Mouse (Mus musculus): ENCODE results near the gene Lyl1. TPM values are rescaled to one million over a fixed set of nuclear protein-coding genes. Genes with fewer than 3 reads are reported as not detected.

Lyl1 gene
- total RNA-seq, 2 experiments from 2014 or later, result 3.4 to 4.2 TPM

DNA sequence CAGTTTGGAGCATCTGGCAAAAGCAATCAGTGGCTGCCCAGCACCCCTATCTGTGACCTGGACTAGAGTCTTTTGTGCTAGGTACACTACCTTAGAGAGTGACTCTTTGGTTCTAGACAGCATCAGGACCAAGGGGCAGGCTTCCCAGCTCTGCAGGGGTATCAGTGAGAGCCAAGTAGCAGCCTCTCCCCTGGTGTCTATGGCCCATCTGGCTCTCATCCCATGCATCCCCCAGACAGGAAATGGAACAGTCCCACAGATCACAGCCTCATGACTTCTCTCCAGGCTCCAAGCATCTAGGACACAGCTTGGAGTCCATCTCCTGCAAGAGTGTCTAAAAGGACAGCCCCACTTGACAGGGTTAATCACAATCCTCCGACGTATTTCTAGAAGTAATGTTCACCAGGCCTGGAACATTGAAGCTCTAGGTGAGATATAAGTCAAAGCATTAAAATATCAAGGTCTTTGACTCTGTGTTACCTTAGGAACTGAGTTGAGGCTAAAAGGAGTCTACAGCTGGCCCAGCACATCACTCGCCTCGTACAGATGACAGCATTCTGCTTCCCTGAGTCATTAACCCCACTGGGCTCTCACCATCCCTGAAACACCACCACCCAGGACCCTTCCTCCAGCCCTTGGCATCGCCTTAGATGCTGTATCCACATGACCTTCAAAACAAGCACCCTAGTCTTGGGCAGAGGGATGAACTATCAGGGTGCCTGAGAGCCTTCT lies 17.9 kb downstream of the Lyl1 start:
- DNase-seq (ENCODE audit: low spot score in 2 of 2), result no peak

DNA sequence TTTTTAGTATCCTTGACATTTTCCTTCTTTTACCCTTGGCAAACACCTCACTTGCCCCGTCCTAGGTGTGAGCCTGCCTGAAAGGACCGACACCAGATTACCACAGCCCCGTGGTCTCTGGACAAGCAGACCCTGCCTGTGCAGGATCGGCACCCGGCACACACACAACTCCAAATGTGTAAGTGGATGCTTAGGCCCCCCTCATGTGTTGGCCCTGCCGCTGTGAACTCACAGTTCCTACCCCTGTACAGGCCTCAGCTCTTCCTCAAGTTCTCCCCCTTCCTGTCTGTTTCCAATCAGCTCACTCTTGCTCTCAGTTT lies 21.2 kb downstream of the Lyl1 start:
- no peak for DNase-seq (ENCODE audit: low spot score in 2 of 2)

DNA sequence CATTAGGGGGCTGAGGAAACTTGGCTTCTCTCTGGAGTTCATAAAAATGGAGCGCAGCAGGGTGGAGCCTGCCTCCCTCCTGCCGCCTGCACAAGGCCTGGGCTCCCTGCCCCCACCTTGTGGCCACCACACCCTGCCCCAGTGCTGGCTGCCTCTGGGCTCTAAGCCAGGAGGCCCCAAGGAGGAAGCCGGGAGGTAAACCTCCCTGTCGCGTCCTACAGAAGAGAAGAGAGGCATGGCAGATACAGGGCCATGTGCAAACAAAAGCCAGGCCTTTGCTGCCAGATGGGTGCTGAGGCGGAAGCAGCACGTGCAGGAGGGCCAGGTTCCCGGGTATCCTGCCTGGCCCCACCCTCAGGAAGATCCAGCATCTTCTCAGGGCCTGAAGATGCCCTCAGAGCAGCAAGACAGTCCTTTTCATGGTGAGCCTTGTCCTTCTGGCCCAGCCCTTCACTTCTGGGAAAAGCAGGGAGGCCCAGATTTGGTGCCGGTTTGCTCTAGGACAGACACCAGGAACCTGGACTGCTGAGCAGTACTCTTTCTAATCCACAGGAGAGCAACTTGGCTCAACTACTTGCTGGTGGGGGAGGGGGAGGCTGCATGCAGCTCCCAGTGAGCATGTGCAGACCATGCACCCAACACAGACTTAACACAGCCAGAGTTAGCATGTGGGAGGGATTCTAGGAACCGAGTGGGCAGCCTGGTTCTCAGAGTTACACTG lies 21.8 kb downstream of the Lyl1 start, which contains the start of gene G430095P16Rik:
Gene G430095P16Rik (plus strand): TSS at position 158 of the 721 bp plus-strand sequence.
- DNase-seq (ENCODE audit: low spot score in 2 of 2), result peak in 1 of 2 experiments; percentile 72

DNA sequence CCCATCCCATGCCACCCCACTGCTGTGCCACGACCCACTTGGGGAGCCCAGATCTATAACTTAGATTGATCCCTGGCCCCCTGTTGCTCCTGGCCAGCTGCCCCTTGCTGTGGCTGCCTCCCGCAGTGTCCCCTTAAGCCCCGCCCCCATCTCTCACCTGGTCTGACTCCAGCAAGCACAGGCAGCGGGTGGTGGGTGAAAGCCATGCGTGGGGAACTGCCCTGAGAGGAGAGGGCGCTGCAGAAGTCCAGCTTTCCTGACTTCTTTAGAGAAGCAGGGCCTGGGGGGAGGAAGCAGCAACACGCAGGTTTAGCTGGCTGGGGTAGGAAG lies 22.3 kb downstream of the Lyl1 start:
- DNase-seq (ENCODE audit: low spot score in 2 of 2), result no peak

DNA sequence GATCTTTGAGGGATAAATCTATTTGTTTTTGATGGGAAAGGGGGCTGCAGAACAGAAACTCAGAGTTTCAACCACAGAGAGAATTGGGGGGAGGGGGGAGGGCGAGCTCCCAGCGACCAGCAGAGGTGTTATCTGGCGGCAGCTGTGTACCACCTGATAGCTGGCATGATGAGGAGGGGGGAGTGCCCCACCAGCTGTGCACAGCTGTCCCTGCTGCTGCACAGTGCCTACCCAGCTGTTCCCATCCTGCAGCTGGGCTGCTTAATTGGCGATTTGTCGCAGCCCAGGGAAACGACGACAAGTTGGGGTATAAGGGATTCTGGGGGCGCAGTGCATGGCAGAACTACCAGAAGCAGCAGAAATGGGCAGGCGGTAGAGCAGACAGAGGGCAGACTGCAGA lies 23.4 kb downstream of the Lyl1 start:
- no peak for DNase-seq (ENCODE audit: low spot score in 2 of 2)

DNA sequence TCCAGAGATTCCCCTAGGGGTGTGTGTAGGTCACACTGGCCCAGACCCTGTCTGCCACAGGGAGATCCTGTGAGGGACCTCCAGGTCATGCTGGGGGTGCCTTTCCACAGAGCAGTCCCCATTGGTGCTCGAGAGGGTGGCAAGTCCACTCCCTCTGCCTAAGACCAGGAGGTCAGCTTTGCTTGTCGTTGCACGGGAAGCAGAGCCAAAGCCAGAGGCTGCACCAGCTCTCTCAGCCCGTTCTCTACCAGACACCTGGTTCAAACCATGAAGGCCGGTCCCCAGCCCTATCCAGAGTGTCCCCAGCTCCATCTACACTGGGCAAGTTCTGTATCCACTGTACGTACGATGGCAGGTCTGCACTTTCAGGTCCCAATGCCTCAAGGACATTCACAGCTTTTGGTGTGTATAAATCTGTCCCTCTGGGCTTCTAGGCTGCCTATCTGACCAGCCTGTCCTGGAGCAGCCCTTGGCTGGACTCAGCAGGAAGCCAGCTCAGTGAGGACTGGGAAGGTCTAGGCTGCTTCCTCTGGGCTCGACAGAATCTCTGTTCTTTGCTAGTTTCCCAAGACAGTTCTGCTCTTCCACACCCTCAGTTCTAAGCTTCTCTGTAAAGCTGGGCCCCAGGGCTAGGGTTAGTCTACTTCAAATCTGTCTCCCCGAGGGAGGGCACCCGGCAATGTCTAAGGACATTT lies 24.1 kb downstream of the Lyl1 start:
- DNase-seq (ENCODE audit: low spot score in 2 of 2), result no peak

DNA sequence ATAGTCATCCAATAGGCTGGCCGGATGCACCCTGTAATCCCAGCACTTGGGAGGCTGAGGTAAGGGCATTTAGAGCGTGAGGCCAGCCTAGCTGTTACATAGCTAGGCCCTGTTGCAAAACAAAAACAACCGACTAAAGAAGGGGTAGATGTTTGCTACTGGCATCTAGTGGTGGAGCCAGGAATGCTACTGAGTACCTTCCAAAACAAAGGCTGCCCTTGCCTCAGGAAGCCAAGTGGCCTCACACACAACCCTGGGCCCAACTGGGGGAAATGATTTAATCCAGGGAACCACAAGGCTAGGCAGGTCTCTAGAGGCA lies 24.6 kb downstream of the Lyl1 start:
- DNase-seq (ENCODE audit: low spot score in 2 of 2), result no peak

DNA sequence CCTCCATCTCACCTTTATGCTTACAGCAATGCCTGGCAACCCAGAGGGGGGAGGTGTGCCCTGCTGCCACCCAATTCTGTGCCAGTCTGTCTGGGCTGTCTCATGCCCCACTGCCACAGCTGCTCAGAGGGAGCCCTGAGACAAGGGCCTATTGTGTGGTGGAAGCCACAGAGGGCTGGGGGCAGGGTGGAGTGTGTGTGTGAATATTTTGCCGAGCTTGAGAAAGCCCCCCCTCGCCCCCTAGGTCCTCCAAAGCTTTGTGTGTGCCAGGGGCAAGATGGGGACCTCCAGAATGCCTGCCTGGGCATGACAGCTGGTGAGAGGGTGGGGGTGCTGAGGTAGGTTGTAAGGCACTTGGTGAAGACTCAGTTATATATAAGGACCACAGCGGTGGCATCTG lies 27.2 kb downstream of the Lyl1 start:
- DNase-seq (ENCODE audit: low spot score in 2 of 2), result no peak

DNA sequence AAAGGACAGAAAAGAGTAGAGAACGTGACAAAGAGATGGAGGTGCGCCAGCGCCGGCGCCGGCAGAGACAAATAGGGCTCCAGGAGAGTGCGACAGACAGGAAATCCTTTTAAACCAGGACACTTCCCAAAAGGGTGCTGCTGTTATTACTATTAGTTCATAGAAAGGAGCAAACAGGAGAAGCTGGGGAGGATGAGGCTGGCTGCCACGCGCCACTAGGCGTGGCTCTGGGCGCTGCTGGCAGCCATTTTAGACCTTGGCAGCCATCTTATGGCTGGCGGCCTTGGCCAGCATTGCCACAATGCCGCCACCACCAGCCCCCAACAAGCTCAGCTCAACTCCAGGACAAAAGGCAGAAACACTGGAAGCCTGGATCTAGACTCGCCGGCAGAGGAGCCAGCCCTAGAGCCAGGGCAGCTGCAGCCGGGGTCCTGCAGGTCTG lies 28.7 kb downstream of the Lyl1 start:
- peak in 1 of 2 experiments; percentile 74 for DNase-seq (ENCODE audit: low spot score in 2 of 2)

DNA sequence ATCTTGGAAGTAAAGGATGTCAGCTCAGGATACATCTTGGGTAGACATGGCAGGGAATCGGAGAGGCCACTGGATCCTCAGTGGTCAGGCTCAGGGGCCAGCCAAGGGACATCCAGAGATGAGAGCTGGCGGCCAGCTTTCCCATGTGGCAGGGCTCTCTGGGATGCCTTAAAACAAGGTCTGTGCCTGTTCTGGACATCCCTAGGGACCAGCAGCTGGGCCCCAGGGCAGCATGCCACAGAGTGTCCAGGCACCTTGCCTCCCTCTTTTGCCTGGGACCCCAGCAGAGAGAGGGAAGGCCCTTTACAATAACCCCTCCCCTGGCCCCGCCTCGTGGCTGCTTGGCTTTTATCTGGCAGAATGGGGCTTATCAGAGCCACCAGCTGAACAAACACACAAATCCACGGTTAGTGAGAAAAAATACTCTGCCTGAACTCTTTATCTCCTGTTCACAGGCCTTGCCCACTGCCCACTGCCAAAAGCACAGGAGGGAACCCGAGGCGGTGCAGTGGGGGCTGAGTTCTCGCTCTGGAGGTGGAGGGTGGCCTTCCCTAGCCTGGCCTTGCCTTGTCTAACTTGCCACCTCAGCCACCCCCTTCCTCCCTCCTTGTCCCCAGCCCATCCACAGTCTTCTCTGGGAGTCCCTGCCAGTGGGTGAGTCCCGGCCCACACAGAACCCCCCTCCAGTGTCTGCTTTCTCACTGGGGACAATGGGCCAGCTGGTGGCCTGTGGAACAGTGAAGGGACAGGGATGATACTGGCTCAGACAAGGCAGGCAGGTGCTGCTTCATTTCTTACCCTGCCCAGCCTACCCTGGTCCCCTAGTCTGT lies 29.5 kb downstream of the Lyl1 start:
- DNase-seq (ENCODE audit: low spot score in 2 of 2), result no peak

DNA sequence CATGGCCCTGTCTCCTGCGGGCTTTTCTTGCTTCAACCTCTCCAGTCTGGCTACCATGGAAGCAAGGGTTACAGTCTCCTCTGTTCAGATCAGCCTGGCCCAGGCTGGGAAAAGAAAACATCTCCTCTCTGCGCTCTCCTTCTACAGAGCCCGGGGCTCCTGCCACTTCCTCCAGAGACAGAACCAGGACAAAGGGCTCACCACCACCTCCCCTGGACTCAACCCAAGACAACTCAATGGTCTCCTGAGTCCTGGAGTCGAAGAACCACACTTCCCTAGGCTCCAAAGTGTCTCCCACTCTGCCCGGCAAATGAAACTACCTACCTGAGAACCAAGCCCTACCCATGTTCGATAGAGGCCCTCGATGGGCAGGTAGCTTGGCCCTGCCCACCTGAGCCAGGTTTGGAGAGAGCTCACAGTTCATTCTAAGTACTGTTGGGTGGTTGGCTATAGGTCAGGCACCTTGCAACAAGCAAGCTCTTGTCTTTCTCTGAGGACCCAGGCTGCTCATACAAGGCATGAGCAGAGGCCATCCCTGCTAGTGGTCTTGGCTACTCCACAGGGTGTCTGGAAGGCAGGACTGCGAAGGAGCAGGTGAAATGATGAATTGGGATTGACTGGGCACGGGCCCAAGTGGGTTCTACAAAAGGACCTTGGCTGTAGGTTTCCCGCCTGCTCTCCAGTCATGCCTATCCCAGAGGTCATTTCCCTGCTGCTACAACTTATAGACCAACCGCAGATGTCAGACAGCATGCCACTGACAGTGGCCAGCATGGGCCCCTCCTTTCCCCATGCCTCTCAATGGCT lies 30.3 kb downstream of the Lyl1 start:
- no peak for DNase-seq (ENCODE audit: low spot score in 2 of 2)

DNA sequence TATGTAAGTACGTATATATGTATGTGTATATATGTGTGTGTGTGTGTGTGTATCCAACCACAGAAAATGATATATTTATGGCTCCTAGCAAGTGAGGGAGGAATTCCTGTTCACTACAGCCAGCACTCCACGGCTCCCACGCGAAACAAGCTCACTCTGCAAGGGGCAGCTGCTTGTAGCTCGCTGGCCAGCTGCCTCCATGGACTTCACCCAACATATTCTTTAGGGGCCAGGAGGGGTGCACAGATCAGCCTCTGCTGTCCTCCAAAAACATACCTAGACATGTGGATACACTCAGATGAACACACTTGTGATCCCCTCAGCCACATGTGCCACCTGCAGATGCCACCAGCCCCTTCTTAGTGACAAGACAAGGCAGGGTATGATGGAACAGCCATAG lies 31.3 kb downstream of the Lyl1 start:
- no peak for DNase-seq (ENCODE audit: low spot score in 2 of 2)

DNA sequence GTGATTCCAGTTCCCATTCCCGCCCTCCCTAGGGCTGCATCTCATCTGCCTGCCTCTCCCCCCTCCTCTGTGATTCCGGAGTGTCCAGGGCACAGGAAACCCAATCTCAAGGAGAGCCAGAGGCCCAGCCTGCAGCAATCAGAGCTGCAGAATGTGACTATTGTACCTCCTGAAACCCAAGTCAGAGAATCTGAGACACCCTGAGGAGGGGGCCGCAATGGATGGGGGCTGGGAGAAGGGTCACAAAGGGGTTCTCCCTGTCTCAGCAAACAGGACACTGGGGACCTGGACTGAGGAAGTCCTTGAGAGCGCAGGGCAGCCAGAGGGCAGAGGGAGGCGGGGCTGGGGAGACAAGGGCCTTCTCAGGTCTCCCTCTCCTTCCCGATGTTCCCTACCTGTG lies 31.7 kb downstream of the Lyl1 start:
- DNase-seq (ENCODE audit: low spot score in 2 of 2), result no peak

DNA sequence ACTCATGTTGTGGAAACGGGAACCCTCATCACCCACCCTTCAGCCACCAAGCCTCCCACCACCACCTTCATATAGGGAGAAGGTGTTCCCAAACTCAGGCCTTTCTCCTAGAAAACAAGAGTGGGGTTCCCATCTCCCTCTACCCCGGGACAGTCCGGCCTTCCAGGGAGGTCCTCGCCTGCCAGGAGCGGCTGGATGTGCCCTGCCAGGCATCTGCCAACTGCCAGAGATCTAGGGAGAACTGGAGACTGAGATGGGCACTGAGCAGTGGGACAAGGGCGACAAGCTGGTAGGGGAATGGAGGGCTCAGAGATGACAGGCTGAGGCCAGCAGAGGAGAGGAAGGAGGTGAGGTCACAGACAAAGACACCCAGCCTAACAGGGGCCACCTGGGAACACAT lies 32.7 kb downstream of the Lyl1 start:
- DNase-seq (ENCODE audit: low spot score in 2 of 2), result no peak

DNA sequence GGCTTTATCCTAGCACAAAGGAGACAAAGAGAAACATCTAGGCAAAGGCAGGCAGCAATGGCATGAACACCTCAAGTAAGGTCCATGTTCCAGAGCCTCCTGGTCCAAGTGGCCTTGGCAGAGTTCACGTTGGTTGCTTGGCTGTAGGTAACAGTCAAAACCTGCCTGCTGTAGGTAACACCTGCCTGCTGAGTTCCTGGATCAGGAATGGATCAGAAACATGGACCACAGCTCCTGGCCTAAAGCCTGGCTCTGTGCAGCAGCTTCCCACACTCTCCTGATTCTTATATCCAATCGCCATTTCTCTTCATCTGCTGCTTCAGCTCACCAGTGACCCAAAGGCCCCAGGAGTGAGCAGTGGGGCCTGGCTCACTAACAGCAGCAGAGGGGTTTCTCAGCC lies 33.4 kb downstream of the Lyl1 start:
- no peak for DNase-seq (ENCODE audit: low spot score in 2 of 2)

DNA sequence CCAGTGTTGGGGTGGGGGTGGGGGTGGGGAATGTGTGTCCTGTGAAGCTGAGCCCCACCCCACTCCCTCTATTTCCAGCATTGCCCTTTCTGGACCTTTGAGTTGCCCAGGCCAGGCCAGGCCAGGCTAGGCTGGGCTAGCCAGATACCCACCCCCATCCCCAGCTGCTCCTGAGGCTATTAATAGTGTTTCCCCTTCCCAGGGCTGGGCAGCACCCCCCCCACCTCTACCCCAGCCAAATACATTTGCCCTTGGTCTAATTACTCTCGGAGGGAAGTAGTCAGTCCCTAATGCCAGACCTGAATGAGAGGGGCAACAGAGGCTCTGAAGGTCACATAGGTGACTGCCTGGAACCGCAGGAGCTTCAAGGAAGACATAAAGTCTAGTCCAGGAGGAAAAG lies 34.3 kb downstream of the Lyl1 start:
- DNase-seq (ENCODE audit: low spot score in 2 of 2), result no peak

DNA sequence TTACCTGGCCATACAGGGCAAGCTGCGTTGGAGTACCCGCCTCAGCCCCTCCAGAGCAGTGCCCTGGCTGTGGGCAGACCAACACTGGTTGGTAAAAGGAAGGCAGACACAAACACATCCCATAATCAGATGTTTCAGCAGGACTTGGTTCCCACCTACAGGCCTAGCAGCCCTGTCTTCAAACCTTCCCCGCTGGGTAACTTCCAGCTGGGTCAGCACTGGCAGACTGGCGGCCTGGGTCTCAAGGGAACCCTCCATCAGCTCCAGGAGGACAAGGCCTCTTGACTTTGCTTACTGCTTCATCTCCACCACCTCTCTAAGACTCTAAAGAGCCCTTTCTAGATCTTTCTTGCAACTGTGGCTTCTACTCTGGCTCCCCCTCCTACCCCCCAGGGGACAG lies 35.3 kb downstream of the Lyl1 start:
- no peak for DNase-seq (ENCODE audit: low spot score in 2 of 2)

DNA sequence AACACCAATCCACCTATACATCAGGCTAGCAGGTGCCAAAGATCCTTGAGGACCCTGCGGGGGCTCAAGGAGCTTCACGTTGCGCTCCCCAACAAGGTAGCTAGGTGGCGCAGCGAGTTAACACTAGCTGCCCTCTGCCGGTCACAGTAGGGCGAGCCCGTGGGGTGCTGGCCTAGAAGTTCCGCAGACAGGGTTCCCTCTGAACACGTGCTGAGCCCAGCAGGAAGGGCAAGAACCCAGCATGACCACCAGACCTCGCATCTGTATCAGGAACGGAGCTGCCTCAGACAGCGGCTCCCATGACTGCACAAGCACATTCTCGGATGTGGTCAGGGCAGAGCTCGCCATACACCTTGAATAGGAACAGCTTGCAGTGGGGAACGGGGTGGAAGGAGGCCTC lies 36.4 kb downstream of the Lyl1 start:
- peak; percentile 76 to 79 for DNase-seq (ENCODE audit: low spot score in 2 of 2)

DNA sequence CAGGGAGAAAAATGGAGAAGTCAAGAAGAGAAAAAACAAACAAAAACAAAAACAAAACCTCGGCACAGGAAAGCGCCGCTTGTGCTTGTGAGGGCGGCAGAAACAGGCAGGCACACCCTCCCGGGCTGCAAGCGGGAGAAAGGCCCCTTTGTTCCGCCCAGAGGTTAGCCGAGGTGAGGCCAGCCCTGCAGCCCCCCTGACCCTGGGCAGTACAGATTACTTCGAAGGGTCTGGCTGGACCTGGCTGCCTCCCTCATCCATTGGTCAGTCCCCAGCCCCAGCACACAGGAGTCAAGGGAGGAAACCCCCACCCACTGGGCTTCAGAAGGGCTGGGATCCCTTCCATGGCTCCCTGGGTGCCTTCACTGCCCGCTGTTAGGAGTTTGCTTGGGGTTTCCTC lies 37.0 kb downstream of the Lyl1 start:
- no peak for DNase-seq (ENCODE audit: low spot score in 2 of 2)

DNA sequence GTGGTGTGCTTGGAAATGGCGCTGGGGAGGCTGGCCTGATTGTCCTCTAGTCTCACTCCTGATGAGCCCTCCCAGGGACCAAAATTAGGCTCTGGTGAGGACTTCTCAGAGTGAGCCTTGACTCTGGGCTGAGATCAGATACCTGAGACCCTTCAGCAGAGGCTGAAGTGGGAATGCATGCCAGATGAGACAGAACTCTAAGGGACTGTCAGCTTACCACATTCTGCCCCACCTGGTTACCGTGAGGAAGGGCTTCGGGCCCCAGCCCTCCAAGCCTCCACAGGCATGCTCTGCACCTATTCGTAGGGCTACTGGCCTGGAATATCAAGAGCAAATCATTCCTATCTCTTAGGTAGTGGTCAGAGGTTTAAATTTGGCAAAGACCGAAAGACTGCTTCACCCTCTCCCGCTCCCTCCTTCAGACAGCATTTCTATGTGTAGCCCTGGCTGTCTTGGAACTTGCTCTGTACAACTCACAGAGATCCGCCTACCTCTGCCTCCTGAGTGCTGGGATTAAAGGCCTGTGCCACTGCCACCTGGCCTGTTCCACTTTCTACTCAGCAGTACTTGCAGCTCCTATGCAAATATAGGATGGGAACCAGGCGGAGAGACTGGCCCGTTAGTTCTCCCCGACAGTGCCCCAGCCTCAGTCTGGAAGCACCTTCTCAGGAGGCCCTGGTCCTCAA lies 37.6 kb downstream of the Lyl1 start:
- no peak for DNase-seq (ENCODE audit: low spot score in 2 of 2)

Measured in layer of hippocampus, postnatal 14 days (tissue).